Mouse (Mus musculus) neural tube, embryonic 12.5 days (tissue): ENCODE measurements around the gene Lipa. TPM values are rescaled to one million over a fixed set of nuclear protein-coding genes. Genes with fewer than 3 reads are reported as not detected.

ENCODE experiments used
- ATAC-seq: fragments of 200-750 bp; cut with Nextera tagmentation; 2 replicates; pipeline ENCODE4 v1.8.0; 2017; ENCODE audit warnings: low read depth, mild to moderate bottlenecking, moderate TSS enrichment, moderate library complexity; ENCODE audit not compliant: low FRiP score
- H3K27ac ChIP-seq: fragments of 300-500 bp; sonication (generic); 2 replicates; pipeline ENCODE4 v1.5.1; 2016
- H3K27me3 ChIP-seq: fragments of 300-500 bp; sonication (generic); replicated peaks from 2 replicates; pipeline ENCODE4 v1.6.1; 2016; ENCODE audit warnings: mild to moderate bottlenecking
- H3K36me3 ChIP-seq: fragments of 300-500 bp; sonication (generic); 2 replicates; pipeline ENCODE4 v1.6.1; 2016; ENCODE audit warnings: mild to moderate bottlenecking
- H3K4me1 ChIP-seq: fragments of 300-500 bp; sonication (generic); 2 replicates; pipeline ENCODE4 v1.6.1; 2016
- H3K4me2 ChIP-seq: fragments of 300-500 bp; sonication (generic); replicated peaks from 2 replicates; pipeline ENCODE4 v1.6.1; 2016; ENCODE audit warnings: mild to moderate bottlenecking
- H3K4me3 ChIP-seq: fragments of 300-500 bp; sonication (generic); 2 replicates; pipeline ENCODE4 v1.5.1; 2016
- H3K9ac ChIP-seq: fragments of 300-500 bp; sonication (generic); 2 replicates; pipeline ENCODE4 v1.6.1; 2016; ENCODE audit warnings: mild to moderate bottlenecking
- H3K9me3 ChIP-seq: fragments of 300-500 bp; sonication (generic); 2 replicates; pipeline ENCODE4 v1.6.1; 2016; ENCODE audit warnings: mild to moderate bottlenecking
- WGBS: fragments of 180-500 bp; shearing (Covaris S2); methylation state at CpG from one replicate; pipeline ENCODE4 v1.1.7; 2016; 5-methylcytosine and 5-hydroxymethylcytosine counted together
- polyA plus RNA-seq: library from polyadenylated mRNA; unstranded; fragments of >200 nt; fragmentation: Nextera tagmentation; extraction: Ambion mirVana; gene quantifications from 2 replicates; pipeline ENCODE4 v1.2.1, GENCODE M21; 2016

The Lipa gene
- polyA plus RNA-seq, 1 experiment from 2014 or later, result 23.9 TPM

- Histone ChIP-seq H3K27me3 (no peaks in the 10 kb centered on the region), H3K4me2 (no peak overlapping the region), H3K4me1 (no peaks in the 10 kb centered on the region), H3K9ac (no peak overlapping the region), H3K27ac (no peak overlapping the region), H3K36me3 (0 out of 2 replicates have a peak, but pooled peaks cover 5% of the 10 kb centered on the region), H3K4me3 (no peak overlapping the region), H3K9me3 (no peaks in the 10 kb centered on the region)
- 86% methylated on average over 3 of the region's 3 CpGs for WGBS
- ATAC-seq, result no peak
These were observed 7.6 kb downstream of the Lipa start for GRCm38 (mm10) chr19:34519646-34520045.

DNA sequence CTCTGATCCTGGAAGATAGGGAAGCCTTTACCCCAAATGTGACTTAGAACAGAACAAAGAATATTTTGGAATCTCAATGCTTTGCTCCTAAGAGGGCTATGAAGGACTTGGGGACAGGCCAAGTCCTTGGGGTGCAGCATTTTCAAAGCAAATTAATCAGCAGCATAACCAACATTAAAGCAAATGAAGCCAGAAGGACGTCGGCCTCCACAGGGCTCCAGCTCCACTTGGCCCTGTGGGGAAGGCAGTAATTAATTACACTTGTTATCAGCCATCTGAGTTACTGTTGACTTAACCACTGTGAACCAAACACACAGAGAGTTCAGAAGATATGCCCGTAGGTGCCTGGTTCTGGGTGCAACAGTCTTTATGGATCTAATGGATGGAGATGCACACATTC, 8.5 kb downstream of the Lipa start:
- no peak overlapping the region for H3K4me3 ChIP-seq
- no peak overlapping the region for H3K9ac ChIP-seq
- 80% methylated on average over 3 of the region's 3 CpGs for WGBS
- 0 out of 2 replicates have a peak, but pooled peaks cover 5% of the 10 kb centered on the region for H3K36me3 ChIP-seq
- H3K9me3 ChIP-seq, result no peaks in the 10 kb centered on the region
- H3K27me3 ChIP-seq, result no peaks in the 10 kb centered on the region
- no peak overlapping the region for H3K27ac ChIP-seq
- no peaks in the 10 kb centered on the region for H3K4me1 ChIP-seq
- ATAC-seq, result no peak
- H3K4me2 ChIP-seq, result no peak overlapping the region

DNA sequence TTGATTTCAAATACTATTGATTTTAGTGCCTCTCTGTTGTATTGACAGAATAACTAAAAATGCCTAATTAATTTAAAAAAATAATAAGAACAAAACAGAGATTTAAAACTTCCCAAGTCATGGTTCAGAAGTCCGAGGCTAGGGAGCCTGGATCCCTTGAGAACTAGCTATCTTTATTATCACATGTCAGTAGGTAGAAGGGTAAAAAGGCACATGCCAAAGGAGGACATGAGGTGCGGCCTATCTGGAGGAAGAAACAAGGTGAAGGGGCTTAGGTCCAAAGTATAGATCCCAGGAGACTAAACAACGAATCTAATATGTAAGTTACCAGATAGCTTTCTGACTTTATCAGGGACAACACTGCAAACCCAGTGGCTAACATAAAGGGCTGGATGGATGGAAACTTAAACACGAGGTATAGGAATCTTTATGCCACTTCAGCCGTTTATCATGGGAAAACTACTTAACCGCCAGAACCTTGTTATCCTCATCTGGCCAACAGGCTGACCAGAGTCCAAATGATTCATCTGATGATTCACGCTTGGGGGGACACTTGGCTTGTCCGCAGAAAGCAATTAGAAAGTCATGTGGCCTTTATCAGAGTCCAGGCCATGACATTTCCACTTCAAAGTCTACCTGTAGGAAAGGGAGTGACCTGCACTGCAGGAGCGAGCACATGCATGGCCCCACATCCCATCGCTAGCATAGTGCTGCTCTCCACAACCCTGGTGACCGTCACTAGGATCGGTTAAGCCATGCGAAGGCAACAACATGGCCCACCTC, 9.3 kb downstream of the Lipa start:
- no peaks in the 10 kb centered on the region for H3K4me1 ChIP-seq
- no peak overlapping the region for H3K4me2 ChIP-seq
- H3K9me3 ChIP-seq, result no peaks in the 10 kb centered on the region
- no peaks in the 10 kb centered on the region for H3K27me3 ChIP-seq
- no peak for ATAC-seq
- H3K27ac ChIP-seq, result no peak overlapping the region
- no peak overlapping the region for H3K9ac ChIP-seq
- no peak overlapping the region for H3K4me3 ChIP-seq
- 0 out of 2 replicates have a peak, but pooled peaks cover 5% of the 10 kb centered on the region for H3K36me3 ChIP-seq
- WGBS, result 91% methylated on average over 13 of the region's 13 CpGs

DNA sequence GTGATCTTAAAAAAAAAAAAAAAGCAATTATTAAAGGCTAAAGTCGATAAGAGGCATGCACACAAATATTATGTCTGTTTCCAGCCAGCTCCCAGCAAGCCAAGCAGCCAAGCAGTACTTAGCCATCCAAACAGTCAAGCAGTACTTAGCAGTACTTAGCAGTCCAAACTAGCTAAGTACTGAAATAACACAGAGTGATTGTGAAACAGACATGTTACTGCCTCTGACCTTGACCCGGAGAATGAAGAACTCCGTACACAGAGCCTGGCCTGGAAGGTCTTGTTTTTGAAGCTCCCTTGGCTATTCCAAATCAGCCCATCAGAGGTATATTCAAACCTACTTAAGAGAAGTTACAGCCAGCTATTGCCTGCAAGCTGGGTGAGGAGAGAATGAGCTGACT, 10.1 kb downstream of the Lipa start:
- H3K4me1 ChIP-seq, result no peaks in the 10 kb centered on the region
- H3K4me2 ChIP-seq, result no peak overlapping the region
- no peak for ATAC-seq
- H3K9me3 ChIP-seq, result no peaks in the 10 kb centered on the region
- H3K9ac ChIP-seq, result no peak overlapping the region
- 0 out of 2 replicates have a peak, but pooled peaks cover 5% of the 10 kb centered on the region for H3K36me3 ChIP-seq
- no peaks in the 10 kb centered on the region for H3K27me3 ChIP-seq
- H3K27ac ChIP-seq, result no peak overlapping the region
- no peak overlapping the region for H3K4me3 ChIP-seq
- 89% methylated on average over 3 of the region's 3 CpGs for WGBS

DNA sequence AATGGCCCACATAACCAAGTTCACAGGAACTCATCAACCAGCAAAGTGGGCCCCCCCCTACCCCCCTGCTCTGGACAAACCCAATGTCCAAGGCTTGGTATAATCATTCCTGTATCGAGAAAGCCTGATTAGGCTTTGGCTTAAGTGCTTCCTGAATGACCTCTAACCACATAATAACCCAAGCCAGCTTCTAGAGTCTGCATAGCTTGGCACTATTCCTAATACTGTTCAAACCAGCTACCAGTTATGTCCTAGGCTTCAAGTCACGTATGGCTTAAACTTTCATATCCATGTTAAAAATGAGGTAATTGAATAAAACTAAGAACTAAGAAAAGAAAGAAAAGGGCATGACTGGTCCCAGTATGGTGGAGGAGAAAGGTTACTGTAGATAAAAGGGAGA, 10.9 kb downstream of the Lipa start:
- Histone ChIP-seq H3K4me1 (no peaks in the 10 kb centered on the region), H3K27me3 (no peaks in the 10 kb centered on the region), H3K9ac (no peak overlapping the region), H3K27ac (no peak overlapping the region), H3K4me3 (no peak overlapping the region), H3K36me3 (0 out of 2 replicates have a peak, but pooled peaks cover 3% of the 10 kb centered on the region), H3K4me2 (no peak overlapping the region), H3K9me3 (no peaks in the 10 kb centered on the region)
- WGBS, result 91% methylated on average over 2 of the region's 2 CpGs
- ATAC-seq, result no peak

DNA sequence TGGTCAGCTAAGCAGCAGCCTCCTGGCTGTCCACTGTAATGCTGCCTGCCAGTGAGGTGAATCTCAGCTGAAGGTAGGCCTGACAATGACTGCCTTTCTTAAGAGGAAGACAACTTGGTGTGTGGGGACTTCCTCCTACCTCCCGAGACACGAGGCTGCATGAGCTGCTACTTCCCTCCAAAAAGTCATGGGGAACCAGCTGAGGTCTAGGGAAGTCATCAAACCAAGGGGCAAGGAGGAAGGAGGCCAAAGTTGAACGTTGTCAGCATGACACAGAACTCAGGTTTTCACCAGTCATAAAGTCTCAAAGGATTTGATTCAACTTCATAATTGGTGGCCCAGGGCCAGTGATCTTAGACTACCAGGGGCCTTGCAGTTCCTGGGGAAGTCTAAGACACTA, 11.6 kb downstream of the Lipa start:
- 84% methylated on average over 3 of the region's 3 CpGs for WGBS
- H3K36me3 ChIP-seq, result 0 out of 2 replicates have a peak, but pooled peaks cover 3% of the 10 kb centered on the region
- no peaks in the 10 kb centered on the region for H3K4me1 ChIP-seq
- no peak overlapping the region for H3K9ac ChIP-seq
- no peaks in the 10 kb centered on the region for H3K9me3 ChIP-seq
- H3K27me3 ChIP-seq, result no peaks in the 10 kb centered on the region
- no peak overlapping the region for H3K27ac ChIP-seq
- no peak overlapping the region for H3K4me3 ChIP-seq
- no peak overlapping the region for H3K4me2 ChIP-seq
- no peak for ATAC-seq

- peak; percentile 21; the same call in 1 of the 2 replicates for ATAC-seq
- Histone ChIP-seq H3K9me3 (no peaks in the 10 kb centered on the region), H3K27me3 (no peaks in the 10 kb centered on the region), H3K4me3 (no peak overlapping the region), H3K36me3 (peaks cover 3% of the 10 kb centered on the region; the same call in 1 of the 2 replicates), H3K27ac (no peak overlapping the region), H3K4me1 (no peaks in the 10 kb centered on the region), H3K4me2 (no peak overlapping the region), H3K9ac (no peak overlapping the region)
- 66% methylated on average over 8 of the region's 8 CpGs for WGBS
These were observed 15.7 kb downstream of the Lipa start for GRCm38 (mm10) chr19:34511528-34511927.

GRCm38 (mm10) chr19:34510717-34511116, 16.6 kb downstream of the Lipa start:
- no peaks in the 10 kb centered on the region for H3K4me1 ChIP-seq
- peaks cover 3% of the 10 kb centered on the region; the same call in 1 of the 2 replicates for H3K36me3 ChIP-seq
- H3K4me2 ChIP-seq, result no peak overlapping the region
- no peak overlapping the region for H3K27ac ChIP-seq
- H3K27me3 ChIP-seq, result no peaks in the 10 kb centered on the region
- H3K9me3 ChIP-seq, result no peaks in the 10 kb centered on the region
- 92% methylated on average over 5 of the region's 5 CpGs for WGBS
- no peak for ATAC-seq
- no peak overlapping the region for H3K4me3 ChIP-seq
- H3K9ac ChIP-seq, result no peak overlapping the region

DNA sequence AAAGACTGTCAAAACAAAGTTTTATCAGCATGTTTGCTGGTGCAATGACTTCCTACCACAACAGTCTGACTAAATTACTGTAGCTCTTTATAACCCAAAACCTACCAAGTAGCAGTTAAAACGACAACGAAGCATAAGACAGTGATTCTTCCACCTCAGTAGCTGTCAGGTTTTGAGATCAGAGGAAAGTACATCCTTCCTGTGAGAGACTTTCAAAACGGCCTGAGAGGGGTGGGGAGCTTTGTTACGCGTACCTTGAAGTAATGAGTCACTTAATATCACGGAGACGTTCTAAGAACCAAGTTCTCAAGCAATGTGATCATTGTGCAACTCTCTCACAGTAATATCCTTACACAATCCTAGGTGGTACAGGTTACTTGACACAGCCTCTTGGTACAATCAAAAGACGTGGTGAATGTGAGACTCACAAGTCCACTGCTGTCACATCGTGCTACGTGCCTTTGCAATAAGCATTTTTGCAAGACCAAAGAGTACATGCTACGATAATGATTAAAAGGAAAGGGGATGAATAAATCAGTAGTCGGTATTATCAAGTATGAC, 22.0 kb downstream of the Lipa start:
- 92% methylated on average over 12 of the region's 12 CpGs for WGBS

DNA sequence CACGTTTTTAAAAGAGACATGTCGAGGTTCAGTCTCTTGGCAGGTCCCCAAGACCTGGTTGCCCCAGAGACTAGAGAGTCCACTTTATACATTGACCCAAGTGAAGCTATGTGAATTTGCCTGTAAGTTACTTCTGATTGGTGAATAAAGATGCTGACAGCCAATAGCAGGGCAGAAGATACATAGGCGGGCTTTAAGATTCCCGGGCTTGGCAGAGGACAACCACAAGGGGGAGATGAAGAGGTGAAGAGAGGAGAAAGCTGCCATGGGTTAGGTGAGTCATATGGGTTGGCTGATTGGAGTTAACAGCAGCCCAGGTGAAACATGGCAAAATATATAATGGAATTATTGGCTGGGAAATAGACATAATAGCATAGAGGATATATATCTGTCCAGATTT, 26.5 kb downstream of the Lipa start:
- Histone ChIP-seq H3K9ac (no peak overlapping the region), H3K4me1 (no peaks in the 10 kb centered on the region), H3K4me2 (no peak overlapping the region), H3K27ac (no peak overlapping the region), H3K4me3 (no peak overlapping the region), H3K36me3 (no peaks in the 10 kb centered on the region; the same call in 1 of the 2 replicates), H3K27me3 (no peaks in the 10 kb centered on the region), H3K9me3 (no peaks in the 10 kb centered on the region)
- ATAC-seq, result no peak
- 48% methylated on average over 4 of the region's 4 CpGs for WGBS

More for the DNA sequence above, 22.0 kb downstream of the Lipa start:
- H3K4me3 ChIP-seq, result no peak overlapping the region
- H3K27me3 ChIP-seq, result no peaks in the 10 kb centered on the region
- no peak for ATAC-seq
- no peaks in the 10 kb centered on the region for H3K9me3 ChIP-seq
- H3K4me2 ChIP-seq, result no peak overlapping the region
- peaks cover 3% of the 10 kb centered on the region; the same call in 1 of the 2 replicates for H3K36me3 ChIP-seq
- no peaks in the 10 kb centered on the region for H3K4me1 ChIP-seq
- H3K27ac ChIP-seq, result no peak overlapping the region
- no peak overlapping the region for H3K9ac ChIP-seq

DNA sequence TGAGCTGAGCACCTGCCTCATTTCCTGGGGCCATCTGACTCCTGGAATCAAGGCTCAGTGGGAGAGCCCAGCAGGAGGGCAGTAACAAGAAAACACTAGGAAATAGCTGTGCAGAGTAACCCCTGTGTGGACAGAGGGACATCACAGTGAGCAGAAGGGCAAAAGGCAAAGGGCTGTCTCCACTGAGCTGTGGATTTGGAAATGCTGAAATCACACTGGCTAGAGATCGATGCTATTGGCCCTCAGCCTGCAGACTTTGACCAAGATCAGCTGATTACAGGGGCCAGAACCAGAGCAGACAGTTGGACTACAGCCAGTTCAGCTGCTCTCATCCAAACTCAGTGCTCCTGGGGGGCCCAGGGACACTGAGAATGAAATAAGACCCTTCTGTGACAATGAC, 30.9 kb downstream of the Lipa start:
- H3K9ac ChIP-seq, result no peak overlapping the region
- no peak overlapping the region for H3K4me2 ChIP-seq
- ATAC-seq, result no peak
- H3K36me3 ChIP-seq, result no peaks in the 10 kb centered on the region; the same call in none of the 2 replicates
- no peaks in the 10 kb centered on the region for H3K9me3 ChIP-seq
- no peak overlapping the region for H3K27ac ChIP-seq
- WGBS, result 83% methylated on average over 1 of the region's 1 CpGs
- no peaks in the 10 kb centered on the region for H3K27me3 ChIP-seq
- no peak overlapping the region for H3K4me3 ChIP-seq
- H3K4me1 ChIP-seq, result no peaks in the 10 kb centered on the region

GRCm38 (mm10) chr19:34493859-34494258, 33.4 kb downstream of the Lipa start:
- no peaks in the 10 kb centered on the region for H3K27me3 ChIP-seq
- H3K9me3 ChIP-seq, result no peaks in the 10 kb centered on the region
- no peak for ATAC-seq
- H3K4me2 ChIP-seq, result no peak overlapping the region
- 90% methylated on average over 4 of the region's 4 CpGs for WGBS
- H3K9ac ChIP-seq, result no peak overlapping the region
- H3K4me1 ChIP-seq, result no peaks in the 10 kb centered on the region
- no peaks in the 10 kb centered on the region; the same call in none of the 2 replicates for H3K36me3 ChIP-seq
- H3K4me3 ChIP-seq, result no peak overlapping the region
- H3K27ac ChIP-seq, result no peak overlapping the region
